Mouse (Mus musculus) T-helper 1 cell (primary cell): Measurements from ENCODE around the gene Ccdc187.

ENCODE experiments used
- in situ Hi-C: fragments of 300-600 bp; cut with MboI, MseI; formaldehyde crosslinking; loops from one replicate; pipeline ENCODE4 v1.15.1; 2025; ENCODE audit warnings: high pct_unique_total_duplicates

Gene Ccdc187

GRCm38 (mm10) chr2:26294457-26294856 is at the start of gene Ccdc187:
Gene Ccdc187, minus strand, starts transcription at chr2:26294557.
- in situ Hi-C loops, result loop anchor here (10.0 kb wide), 1 partner anchor 1790 kb away; no protein-coding TSS in a partner anchor

- in situ Hi-C loops, result no loop called here
Measured at GRCm38 (mm10) chr2:26342609-26343490, 48.5 kb upstream of the Ccdc187 start.

DNA sequence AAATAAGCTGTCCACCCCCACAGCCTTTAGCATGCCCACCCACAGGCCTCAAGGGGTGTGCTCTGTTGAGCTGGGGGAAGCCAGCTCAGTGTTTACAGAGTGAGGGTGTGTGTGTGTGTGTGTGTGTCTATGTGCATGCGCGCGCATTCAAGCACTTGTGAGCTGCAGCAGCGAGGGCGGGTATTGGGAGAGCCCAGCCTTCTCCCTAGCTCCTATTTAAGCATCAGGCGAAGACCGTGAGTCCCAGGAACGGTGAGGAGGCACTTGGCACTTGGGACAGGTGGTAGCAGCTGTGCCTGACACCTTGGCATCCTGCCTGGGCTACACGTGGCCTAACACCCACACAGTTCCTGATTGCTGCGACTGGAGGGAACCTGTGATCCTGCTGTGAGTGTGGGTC is 47.7 kb upstream of the Ccdc187 start:
- in situ Hi-C loops, result no loop called here

DNA sequence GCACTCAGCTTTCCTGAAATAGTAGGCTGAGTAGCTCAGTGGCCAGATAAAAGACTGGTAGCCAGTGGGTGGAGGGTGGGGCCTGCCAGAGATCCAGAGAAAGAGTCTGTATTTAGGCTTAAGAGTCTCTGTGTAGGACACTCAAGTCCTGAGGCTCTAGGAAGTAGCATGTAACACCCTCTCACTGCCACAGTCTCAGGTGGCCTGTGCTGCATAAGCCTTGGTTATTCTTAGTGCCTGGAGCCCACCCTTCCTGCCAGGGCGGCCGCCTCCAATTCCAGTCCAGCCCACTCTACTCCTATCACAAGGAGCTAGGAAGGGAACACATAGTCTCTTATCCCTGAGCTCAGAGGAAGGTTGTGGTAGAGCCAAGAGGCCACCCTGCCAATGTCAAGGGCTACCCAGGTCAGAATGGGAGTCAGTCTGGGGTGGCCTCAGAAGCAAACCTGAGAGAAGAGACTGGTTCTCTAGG is 47.2 kb upstream of the Ccdc187 start:
- in situ Hi-C loops, result no loop called here

- in situ Hi-C loops, result no loop called here
Measured at GRCm38 (mm10) chr2:26339204-26339551, 44.8 kb upstream of the Ccdc187 start.

GRCm38 (mm10) chr2:26338302-26339203 is 44.2 kb upstream of the Ccdc187 start:
- in situ Hi-C loops, result no loop called here

- in situ Hi-C loops, result no loop called here
Measured at GRCm38 (mm10) chr2:26330702-26331101, 36.3 kb upstream of the Ccdc187 start.

DNA sequence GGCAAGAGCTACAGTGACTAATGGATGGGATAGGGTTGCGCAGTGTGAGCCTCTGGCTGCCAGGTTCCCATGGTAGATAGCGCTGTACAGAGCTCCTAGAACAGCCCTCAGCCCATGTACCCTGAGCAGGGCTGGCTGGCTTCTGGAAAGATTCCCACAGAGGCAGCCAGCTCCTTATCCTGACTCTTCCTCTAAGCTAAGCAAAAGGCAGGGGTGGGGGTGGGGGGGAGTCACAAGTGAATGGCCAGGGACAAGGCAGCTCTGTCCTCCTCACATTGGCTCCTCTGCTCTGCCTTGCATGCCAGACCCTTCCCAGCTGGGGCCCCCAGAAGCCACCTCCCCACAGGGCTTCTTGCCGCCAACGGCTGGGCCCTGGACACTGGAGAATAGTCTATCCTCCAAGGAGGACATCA is 35.7 kb upstream of the Ccdc187 start:
- in situ Hi-C loops, result no loop called here

DNA sequence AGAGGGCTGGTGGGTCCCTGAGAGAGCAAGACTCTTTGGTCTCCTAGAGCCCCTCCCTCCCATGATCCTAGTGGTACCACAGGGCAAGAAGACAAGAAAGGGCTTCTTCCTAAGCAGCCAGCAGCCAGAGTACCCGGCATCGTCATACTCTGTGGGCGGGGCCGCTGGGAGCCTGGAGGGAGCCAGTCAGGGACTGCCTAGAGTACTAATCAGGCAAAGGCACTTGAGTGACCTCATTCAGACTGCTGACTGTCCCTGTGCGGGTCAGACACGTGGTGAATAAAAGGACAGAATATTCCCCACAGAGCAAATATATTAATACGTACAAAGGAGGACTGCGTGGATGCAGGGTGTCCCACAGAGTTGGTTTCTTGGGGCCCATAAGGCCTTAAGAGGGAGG is 35.0 kb upstream of the Ccdc187 start:
- in situ Hi-C loops, result no loop called here

GRCm38 (mm10) chr2:26327852-26328251 is 33.5 kb upstream of the Ccdc187 start:
- in situ Hi-C loops, result no loop called here

- in situ Hi-C loops, result no loop called here
Measured at GRCm38 (mm10) chr2:26325386-26326181, 31.2 kb upstream of the Ccdc187 start.

DNA sequence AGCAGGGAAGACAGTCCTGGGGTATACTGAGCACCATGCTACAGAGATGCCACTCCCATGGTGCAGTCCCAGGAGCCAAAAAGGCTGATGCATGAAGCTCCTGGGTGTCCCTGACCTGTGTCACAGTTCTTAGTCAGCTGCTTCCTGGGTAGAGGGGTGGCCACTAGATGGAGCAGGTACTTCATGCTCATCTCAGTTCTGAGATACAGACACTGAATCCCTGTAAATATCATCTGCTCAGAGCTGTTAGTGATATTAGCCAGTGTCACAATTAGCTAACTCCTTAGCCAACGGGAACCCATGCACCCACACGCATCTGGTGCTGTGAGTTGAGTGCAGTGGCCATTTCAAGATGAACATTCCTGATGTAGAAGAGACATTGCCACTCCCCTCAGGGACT is 30.6 kb upstream of the Ccdc187 start:
- in situ Hi-C loops, result no loop called here

DNA sequence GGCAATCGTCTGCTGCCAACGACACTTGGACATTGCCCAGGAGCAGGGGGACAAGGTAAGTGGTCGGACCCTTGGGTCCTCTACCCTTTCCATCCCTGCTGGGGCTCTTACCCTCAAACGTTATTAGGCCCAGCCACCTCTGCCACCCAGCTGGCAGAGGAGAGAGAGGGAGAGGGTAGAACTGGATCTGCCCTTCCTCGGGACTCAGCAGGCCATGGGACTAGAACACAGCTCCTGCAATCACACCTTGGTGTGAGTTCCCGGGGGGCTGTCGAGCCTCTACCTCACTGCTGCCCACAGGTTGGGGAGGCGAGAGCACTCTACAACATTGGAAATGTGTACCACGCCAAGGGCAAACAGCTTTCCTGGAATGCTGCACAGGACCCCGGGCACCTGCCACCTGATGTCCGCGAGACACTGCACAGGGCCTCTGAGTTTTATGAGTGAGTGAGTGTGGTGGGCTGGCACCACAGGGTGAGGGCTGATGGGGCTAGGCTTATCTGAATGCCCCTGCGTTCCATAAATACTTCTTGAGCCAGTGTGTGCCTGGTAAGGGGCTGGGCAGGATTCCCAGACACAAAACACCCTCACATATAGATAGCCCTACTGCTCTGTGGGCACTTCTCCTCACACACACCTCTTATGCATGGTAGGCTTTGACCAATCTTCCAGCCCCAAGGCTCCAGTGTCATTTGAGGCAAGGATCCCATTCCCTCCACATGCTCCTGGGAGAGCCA is 29.4 kb upstream of the Ccdc187 start:
- in situ Hi-C loops, result no loop called here

GRCm38 (mm10) chr2:26320245-26321185 is 26.2 kb upstream of the Ccdc187 start:
- in situ Hi-C loops, result no loop called here

DNA sequence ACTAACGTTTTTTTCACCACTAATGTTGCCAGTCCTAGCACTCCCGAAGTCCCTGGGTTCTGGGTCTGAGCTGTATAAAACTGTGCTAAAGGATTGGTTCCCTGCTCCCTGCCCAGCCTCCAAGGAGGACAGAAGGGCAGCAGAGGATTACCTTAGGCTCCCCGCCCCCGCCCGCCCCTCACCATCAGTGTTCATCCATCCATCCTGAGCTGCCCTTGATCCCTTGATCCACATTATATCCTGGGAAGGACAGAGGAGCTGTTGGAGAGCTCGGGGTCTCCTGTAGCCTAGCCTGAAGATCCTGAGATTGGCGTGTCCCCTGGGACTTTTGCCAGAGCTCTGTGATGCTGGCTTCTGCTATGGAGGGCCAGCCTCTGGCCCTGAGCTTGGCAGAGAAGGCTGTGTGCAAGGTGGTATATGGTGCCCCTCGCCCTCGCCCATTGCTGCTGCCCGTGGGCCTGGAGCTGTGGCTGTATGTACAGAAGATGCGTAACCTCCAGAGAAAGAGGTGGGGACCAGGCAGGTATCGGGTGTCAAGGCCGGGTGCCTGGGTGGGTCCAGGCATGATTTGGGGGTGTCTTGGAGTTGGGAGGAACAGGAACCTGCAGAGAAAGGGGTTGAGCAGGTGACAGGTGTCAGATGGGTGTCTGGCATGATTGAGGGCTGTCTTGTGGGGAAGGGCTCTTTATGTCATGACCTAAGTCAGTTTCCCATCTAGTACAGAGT is 25.3 kb upstream of the Ccdc187 start:
- in situ Hi-C loops, result no loop called here

DNA sequence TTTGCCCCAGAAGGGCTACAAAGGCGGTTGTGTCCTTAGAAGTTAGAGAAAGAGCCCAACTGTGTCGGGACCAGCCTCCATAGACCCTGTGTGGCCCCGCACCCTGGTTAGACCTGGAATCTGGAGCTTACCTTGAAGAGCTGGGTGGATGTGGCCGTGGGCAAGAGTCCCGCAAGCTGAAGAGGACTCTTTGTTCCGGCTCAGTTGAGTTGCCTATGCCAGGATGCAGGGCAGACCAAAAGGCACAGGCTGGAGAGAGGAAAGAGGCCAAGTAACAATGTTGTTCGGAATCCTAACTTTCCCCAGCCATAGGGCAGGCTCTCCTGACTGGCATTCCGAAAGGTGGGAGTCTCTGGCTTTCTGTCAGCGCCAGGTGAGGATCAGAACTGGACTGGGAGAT is 24.8 kb upstream of the Ccdc187 start:
- in situ Hi-C loops, result no loop called here

GRCm38 (mm10) chr2:26317991-26318672 is 23.8 kb upstream of the Ccdc187 start:
- in situ Hi-C loops, result no loop called here

DNA sequence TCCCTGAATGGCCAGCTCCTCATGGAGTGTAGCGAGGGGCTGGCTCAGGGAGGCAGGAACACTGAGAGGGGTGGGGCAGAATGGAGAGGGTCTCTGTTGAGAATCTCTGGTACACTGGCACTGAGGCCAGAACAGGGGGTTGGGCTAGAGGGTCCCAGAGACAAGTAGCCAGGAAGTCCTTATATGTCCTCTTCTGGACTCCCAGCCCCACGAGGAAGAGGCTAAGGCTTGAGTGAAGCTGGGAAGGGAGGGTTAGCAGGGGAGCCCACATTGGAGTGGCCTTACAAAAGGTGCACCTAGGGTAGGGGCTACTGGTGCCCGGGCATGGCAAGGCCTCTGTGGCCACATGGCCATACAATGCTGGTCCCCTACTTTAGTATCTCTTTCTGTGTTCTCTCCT is 23.0 kb upstream of the Ccdc187 start:
- in situ Hi-C loops, result no loop called here
